Mouse (Mus musculus): ENCODE data around the gene Morc3.

DNA sequence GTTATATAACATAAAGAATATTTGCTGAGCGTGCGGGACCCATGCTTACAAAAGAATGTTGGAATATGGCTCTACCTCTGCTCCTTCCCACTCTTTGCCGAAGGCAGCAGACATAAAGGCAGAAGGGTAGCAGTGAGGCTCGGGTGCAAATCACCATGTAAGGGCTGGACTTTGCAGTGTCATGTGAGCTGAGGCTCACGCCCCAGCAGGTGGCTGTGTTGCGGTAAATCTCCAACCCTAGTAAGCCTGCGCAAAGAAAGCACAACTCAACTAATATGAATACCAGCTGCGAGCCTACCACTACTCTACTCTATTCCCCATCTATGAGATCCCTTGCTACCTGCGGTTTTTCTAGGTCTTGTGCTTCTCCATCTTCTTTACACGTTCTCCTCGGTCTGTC is 5.9 kb upstream of the Morc3 start:
- no peak for TF ChIP-seq GATA1 (IDR thresholded peaks at IDR 0.05; ENCODE audit: low read length)
- no peak for TF ChIP-seq TAL1 (IDR thresholded peaks at IDR 0.05; ENCODE audit: low read length)

All from erythroblast, embryonic 14.5 days (primary cell).